Mouse (Mus musculus) thymus, postnatal 25 days (tissue): ENCODE results near the gene B230104I21Rik.

ENCODE experiments used
- DNase-seq: peaks from one replicate; pipeline ENCODE4 v3.0.0; 2022

B230104I21Rik gene

DNA sequence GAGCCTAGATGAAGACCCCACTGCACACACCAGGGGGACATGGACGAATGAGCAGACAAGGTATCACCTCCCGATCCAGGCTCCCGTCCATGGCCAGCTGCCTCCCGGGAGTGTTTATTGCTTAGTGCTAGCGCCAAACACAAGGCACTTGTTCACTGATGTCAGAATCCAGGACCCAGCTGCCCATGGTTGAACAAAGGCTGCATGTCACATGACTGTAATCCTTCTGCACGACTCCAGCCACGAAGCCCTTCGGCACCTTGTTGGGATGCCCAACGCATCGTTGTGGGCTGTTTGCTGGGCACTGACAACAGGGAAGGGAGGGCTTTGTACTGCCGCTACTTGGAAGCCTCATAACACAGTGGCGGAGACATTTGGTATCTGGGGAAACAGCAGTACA is at the start of gene B230104I21Rik:
B230104I21Rik (plus strand) TSS at position 367 of the 400 bp plus-strand sequence.
- DNase-seq: no peak

DNA sequence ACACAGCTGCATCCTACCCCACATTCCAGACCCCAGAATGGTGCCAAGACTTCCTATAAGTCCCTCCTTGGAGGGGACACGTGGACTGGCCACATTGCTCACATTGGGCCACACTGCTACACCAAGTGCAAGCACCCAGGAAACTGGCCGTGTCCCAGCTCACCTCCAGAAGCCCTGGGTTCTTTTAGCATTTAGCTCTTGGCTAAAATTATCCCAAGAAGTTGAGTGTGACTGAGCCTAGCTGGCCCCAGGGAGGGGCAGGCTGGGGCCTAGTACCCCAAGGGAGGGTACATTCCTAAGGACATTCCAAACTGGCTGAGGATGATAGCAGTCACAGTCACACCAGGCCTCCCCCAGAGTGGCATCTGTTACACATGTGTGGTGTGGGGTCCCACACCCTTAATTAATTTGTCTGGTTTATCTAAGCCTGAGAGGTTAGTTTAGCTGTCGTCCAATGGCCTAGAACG is 42.2 kb upstream of the B230104I21Rik start:
- DNase-seq: no peak

DNA sequence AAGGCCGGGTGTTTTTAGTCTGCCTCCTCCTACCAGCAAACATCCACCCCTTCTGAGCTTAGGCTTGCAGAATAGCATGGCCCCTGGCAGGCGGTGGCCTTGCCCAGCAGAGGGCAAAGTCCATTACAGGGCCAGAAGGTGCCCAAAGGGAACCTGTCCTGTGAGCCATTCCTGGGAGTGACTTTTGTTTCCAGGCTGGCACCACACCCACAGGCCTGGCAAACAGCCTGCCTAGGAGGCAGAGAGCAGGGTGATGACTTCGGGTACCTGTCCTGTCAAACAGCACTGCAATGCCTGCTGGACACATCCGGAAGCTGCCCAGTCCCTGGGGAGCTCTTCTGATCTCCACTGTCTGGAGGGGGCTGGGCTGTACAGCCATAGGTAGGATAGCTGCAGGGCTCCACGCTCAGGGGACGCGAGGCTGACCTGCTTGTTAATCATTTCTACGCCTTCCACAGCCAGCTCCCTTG is 41.6 kb upstream of the B230104I21Rik start:
- DNase-seq: no peak

DNA sequence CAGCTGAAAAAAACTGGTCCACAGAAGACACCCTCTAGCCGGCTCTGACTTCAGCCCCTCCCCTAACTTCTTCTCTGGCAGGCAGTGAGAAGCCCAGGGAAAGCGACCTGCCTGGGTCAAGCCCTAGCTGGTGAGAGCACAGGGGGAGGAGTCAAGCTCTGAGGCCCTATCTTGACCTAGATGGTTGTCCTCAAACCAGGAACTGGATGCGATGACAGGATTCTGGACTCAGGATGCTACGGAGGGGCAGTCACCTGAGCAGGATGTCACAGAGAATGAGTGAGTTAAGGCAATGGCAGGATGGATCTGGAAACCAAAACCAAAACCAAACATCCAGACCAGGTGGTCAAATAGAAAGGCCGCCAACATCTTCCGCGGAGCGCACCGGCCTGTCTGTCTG is 38.2 kb upstream of the B230104I21Rik start:
- no peak for DNase-seq

DNA sequence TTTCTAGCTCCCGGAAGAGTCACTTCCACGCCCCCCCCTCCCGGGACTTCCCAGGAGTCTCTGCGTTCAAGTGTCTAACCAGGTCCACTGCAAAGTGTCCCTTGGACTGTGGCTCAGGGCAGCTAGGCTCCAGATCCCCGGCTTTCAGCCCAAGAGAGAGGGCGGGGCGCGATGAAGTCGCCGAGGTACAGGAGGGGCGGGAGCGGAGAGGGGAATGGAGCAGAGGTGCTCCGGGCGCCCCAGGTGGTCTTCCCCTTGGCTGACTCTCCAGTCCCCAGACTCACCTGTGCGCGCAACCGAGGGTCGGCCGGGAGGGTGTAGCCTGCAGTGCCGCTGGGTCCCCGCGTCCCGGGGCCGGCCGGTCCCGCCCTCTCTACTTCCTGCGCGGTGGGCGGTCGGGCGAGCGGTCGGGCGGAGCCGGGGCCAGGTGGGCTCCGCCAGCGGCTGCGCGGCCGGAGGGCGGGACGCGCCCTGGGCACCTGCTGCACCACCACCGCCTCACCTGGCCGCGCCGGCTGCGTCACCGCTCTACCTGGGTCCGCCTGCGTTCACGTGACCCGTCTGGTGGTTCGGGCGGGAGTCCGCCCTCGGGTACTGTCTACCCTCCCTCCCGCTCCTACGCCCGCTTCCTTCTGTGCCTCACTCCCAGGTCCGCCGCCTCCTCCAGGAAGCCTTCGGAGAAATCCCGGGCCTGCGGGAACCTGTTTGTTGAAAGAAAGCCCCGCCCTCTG is 36.2 kb upstream of the B230104I21Rik start:
- no peak for DNase-seq

DNA sequence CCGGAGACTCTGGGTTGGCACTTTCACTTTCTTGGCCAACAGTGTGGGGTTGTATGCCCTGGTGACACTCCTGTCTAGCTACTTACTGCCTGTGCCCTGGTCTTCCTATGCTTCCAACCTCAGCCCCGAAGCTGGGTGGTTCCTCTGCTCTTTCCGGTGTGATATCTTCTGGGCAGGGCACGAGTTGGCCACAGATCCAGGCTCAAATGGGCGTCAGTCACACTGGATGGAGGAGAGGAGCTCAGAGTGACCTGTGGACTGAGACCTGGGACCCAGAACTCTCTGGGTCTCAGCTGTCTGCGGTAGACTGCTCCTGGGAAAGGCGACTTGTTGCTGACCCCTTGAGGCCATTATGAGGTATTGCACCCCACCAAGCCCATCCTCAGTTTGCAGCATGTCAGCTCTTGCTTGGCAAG is 34.5 kb upstream of the B230104I21Rik start, which contains the start of gene Arhgef16:
Arhgef16 (minus strand) TSS at position 211 of the 416 bp plus-strand sequence.
- peak; percentile 23 for DNase-seq

DNA sequence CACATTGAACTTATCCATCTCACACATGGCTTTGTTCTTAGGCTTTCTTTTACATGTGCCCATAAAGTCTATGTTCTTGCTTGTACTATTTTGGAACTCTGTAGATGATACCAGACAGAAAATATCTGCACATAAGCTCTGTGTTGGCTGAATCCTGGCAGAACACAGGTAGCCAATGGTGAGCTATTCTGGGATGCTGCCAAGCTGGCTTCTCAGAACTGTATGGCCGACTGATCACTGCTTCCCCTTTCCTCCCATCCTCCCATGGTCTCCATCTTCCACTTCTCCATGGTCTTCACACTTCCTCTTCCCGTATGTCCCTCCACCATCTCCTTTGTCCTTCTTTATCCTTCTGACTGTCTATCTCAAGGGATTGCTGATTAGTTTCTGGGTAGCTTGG is 26.8 kb upstream of the B230104I21Rik start:
- DNase-seq: no peak

DNA sequence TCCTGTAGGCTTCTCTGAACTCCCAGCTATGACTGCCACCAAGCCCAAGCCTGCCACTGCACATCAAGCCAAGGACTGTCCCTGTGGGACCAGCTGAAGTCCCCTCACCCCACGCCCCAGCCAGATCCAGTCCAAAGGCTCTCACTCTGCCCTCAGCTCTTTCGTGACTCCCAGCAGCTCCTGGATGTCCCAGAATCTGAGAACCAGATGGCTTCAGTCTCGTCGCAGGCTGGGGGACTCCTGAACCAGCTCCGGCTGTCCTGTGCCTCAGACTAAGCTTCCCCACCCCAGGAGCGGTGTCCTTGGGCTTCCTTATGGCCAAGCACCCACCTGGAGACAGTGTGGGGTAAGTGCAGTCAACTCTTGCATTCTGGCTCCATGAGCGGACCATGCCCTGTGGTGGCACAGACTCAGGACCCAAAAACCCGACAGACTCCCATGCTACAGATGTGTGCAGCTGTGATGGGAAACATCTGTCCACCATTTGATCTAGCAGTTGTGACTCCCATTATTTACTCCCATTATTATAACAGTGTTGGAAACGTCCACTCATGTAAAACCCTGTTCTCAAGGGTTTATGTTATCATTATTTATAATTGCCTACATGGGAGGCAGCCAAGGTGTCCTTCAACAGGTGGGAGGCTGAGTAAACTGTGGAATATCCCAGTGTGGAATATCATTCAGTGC is 25.2 kb upstream of the B230104I21Rik start:
- DNase-seq: no peak

DNA sequence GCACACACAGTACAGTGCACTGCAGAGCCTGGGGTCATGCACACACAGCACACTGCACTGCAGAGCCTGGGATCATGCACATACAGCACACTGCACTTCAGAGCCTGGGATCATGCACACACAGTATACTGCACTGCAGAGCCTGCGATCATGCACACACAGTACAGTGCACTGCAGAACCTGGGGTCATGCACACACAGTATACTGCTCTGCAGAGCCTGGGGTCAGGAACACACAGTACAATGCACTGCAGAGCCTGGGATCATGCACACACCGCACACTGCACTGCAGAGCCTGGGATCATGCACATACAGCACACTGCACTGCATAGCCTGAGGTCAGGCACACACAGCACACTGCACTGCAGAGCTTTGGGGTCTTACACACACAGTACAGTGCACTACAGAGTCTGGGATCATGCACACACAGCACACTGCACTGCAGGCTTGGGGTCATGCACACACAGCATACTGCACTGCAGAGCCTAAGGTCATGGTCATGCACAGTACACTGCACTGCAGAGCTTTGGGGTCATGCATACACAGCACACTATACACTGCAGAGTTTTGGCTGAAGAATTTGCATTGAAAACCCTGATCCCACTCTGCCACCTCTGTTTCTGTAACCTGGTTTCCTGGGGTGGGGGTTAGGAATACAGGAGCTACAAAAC is 23.6 kb upstream of the B230104I21Rik start:
- no peak for DNase-seq

DNA sequence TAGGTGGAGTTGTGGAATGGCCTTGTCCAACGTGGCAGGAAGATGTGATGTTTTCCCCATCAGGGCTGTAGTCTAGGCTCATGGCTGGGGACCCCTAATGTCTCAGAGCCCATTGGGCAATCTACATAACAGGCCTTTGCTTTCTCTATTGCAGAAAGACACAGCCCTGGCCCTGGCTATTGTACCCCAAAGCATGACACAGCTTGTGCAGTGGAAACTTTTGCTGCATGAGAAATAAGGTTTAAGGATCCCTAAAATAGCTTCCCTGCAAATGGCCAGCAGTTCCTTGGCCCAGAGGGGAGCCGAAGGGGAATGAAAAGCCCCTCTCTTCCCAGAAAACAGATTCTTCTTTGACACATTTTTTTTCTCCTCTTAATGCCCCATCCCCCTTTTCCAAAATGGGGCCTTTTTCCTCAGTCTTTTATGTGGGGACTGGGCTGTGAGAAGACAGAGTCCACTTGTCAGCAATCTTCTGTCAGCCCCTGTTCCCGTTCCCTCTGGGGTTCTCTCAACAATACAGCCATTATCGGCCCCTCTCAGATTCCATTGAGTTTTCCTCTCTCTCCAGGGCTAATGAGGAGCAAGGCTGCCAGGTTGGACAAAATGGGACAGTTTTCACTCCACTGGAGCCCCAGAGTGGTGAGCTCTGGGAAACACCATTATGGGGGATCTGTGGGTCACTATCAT is 22.8 kb upstream of the B230104I21Rik start:
- no peak for DNase-seq

DNA sequence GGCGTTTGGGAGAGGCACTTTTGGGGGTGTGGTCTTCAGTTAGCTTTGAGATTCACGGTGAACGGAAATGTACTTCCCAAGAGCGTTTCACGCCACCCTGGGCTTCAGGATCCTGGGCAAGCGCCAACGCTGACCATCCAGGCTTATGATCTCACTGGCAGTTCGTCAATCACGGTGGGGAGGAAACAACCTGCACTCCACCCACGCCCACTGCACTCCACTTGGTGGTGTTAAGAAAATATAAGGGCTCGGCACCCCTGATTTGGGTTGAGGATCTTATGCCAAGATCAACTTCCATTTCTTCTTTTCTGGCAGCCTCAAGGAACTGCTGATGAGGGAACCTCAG is 22.3 kb upstream of the B230104I21Rik start:
- no peak for DNase-seq

DNA sequence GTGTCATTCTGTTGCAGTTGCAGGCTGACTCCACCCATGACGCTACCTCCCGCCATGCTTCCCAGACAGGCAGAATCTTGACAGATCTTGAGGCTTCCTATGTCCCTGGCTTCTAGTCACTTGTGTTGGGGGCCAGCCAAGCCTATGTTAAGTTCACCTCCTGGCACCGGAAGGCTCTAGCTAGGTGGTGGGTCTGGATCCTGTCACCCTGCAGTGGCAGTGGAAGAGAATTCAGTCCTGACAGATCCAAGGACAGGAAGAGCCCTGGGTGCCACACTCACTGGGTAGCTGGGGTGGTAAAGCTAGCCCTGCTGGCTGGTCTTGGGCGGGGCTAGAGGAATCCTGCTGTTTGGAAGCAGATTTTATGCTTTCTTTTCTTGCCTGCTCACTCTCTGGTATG is 10.5 kb upstream of the B230104I21Rik start:
- no peak for DNase-seq

DNA sequence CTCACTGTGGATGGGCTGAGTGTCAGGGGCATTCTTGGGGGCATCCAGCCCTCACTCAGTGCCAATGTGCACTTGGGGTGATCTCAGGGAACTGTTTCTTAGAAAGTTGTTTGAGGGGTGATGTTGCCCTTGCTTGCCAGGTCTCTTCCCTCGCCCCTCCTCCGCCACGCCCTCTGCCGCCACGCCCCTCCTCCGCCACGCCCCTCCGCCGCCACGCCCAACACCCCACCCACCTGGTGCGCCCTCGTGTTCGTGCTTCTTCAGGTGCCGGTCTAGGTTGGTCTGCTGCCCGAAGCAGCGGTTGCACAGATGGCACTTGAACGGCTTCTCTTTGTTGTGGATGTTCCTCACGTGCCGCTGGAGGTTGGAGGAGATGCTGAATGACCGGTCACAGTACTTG is 7.5 kb upstream of the B230104I21Rik start:
- DNase-seq: no peak

DNA sequence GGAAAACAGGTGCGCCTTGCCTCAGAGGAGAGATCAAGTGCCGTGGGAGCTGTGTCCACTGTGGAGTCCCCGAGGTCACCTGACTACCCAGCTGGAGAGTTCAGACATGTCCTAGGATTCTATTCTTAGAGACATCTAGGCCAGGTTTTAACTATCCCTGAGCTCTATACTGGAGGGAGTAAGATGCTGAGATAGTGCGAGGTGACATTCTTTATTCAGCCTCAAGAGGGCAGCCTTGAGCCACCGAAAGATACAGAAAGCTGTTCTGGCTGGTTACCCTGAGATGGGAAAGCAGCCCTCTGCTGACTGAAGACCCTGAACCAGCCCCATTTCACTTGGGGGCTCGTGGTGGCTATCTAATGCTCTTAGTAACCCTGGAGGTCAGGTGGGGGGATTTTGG is 7.1 kb upstream of the B230104I21Rik start:
- peak; percentile 49 for DNase-seq

DNA sequence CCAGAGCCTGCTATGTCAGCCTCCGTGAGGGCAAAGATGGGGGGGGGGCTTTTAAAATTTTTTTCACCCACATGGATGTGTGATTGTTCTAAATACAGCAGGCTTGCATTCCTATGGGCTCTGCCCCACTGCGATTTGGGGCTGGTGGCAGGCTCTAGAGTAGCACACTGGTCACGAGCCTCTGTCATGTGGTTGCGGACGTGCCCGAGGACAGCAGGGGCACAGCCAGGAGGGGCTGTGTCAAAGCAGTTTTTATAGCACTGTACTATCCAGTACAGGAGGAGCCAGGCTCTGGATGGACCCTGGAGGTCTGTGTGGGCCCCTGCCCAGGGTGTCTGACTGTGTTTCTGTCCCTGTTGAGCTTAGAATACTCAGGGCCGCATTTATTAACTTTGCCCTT is 5.9 kb upstream of the B230104I21Rik start:
- no peak for DNase-seq

DNA sequence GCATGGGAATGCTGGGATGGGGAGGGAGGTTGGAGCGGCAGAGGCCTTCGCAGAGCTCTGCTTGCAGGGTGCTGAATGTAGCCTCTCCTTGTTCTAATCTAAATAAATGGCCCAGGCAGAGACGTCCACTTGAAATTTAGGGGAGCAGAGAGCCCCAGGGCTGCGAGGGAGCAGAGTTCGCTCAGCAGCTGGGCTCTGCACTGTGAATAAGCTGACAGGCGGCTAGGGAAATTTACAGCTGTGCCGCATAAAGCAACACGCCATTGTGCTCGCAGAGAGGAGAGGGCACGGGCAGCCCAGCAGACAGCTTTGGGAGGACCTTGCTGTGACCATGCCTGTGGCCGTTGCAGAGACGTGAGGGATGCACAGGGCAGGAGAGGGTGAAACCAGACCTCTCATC is 4.7 kb upstream of the B230104I21Rik start:
- DNase-seq: no peak

DNA sequence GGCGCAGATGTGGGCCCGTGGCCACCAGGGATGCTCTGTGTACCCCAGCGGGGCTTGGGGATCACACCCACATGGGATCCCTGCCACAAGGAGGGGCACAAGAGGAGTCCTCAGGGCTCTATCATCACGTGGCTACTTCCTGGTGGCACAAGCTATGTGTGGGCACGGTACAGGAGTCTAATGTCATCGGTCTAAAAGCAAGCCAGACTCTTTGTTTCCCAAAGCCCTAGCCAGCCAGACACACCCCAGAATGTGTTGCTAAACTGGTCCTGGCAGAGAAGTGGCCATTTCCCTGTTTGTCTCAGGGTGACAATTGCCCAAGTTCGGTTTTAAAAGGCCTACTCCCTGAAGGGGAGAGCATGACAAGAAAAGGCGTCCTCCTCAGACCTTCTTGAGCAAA is 2.6 kb upstream of the B230104I21Rik start:
- no peak for DNase-seq

DNA sequence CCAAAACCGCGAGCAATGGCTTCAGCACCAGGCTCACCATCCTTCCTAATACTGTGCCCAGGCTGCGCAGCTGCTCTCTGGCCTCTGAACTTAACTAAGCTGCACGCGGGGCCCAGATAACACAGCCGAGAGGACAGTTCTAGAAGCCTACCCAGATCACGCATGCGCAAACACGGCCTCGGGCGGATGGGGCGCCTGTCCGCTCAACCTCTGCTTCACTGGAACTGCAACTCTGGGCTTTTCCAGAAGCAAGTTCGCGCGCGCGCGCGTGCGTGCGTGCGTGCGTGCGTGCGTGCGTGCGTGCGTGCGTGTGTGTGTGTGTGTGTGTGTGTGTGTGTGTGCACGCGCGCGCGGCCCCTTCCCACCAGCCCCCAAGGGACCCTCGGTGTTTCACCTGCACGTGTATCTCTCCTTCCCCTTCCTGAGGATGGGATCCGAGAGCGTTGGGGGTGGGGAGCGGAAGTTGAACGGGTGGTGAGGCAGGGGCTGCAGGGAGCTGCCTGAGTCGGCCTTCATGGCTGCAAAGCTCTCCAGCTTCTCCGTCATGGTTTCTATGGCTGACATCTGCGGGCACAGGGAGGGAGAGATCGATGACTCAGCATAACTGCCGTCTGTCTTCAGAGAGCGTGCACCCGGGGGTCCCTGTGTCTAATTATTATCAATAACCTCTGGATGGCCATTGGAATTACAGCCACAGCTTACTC is 1.1 kb upstream of the B230104I21Rik start:
- DNase-seq: peak; percentile 18

DNA sequence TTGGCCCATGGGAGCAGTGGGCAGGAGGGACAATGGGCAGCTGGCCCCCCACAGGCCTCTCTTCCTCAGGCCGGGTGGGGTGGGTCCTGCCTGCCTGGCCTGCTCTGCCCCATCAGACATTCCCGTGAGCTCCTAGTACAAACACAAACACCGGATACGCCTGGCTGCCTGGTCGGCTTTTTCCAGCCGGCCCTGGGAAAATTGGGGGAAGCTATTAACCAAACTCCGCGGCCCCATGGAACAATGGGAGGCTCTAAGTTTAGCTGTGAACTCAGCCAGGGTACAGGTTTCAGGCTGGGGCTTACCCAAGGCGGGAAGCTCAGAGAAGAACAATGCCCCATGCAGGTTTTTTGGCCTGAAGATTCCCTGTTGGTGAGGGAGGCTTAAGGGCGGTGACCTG is 723 bp downstream of the B230104I21Rik start:
- DNase-seq: no peak

DNA sequence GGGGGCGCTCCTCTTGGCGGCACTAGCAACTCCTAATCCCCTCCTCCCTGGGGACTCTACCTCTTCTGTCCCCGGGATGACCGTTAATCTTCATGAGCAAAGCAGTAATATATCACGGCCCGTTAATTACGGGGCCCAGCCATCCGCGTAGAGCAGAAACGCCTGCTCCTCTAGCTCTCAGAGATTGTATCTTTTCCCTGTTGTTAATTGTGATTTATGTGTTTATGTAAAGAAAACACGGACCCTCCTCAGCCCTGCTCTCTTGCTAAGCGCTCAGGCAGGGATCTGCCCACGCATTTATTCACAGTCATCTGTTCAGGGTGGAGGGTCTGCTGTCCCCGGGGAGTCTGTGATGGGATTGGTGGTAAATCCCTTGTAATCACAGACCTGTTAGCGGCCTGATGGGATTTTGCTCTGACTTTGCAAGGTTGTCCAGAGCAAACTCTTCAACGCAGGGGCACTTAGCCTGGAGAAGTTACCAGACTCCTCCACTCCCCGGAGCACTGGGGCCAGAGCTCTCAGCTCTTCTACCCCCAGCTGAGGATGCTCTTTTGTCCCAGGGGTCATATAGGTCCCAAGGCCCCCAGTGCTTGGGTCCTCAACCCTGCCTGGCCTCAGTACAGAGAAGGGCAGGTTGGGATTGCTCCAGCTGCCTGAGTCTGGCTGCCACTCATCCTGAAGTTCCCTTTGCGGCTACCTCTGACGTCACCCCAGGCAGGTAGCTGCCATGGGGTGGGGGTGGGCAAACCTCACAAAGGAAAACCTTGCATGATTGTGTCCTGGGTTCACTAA is 11.0 kb downstream of the B230104I21Rik start:
- no peak for DNase-seq

DNA sequence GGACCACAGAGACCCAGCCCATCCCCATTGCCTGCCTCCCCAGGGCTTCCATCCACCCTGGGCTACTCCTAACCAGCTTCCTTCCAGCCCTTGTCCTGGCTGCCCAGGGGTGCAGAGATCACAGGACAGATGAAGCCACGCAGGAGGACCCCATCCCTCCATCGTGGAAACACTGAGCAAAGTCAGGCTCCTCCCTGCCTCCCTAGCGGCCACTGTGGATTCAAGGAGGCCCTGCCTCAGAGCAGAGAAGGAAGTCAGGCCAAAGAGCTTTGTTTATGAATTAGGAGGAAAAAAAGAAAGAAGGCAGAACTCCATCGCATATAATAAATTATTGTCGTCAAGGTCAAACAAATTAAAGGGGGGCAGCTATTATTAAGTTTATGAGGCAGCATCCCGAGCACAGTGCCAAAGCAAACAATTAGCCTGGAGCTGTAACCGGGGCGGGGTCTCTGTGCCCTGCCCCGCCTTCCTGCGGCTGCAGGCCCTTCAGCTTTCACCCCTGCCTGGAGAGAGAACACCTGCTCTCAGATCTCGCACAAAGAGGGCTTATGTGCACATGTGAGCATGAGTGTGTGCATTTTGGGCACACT is 12.4 kb downstream of the B230104I21Rik start:
- no peak for DNase-seq
